Mouse (Mus musculus) hindbrain, postnatal 0 days (tissue): ENCODE measurements around the gene Paqr6. TPM values are rescaled to one million over a fixed set of nuclear protein-coding genes. Genes with fewer than 3 reads are reported as not detected.
A peak's percentile ranks its signal among the peaks of the same experiment; 100 is the strongest.

Source experiments
- ATAC-seq: fragments of 200-750 bp; cut with Nextera tagmentation; 2 replicates; pipeline ENCODE4 v1.8.0; 2017; ENCODE audit warnings: mild to moderate bottlenecking, moderate TSS enrichment, moderate library complexity
- DNase-seq: peaks from one replicate; pipeline ENCODE4 v3.0.0-alpha.2; 2015; ENCODE audit warnings: low spot score
- H3K27ac ChIP-seq: fragments of 300-500 bp; sonication (generic); 2 replicates; pipeline ENCODE4 v1.5.1; 2014; ENCODE audit warnings: mild to moderate bottlenecking
- H3K27me3 ChIP-seq: fragments of 300-500 bp; sonication (generic); 2 replicates; pipeline ENCODE4 v1.6.1; 2014; ENCODE audit warnings: low read length, mixed read lengths; ENCODE audit not compliant: insufficient read depth
- H3K36me3 ChIP-seq: fragments of 300-500 bp; sonication (generic); 2 replicates; pipeline ENCODE4 v1.6.1; 2014; ENCODE audit warnings: low read length, mixed read lengths; ENCODE audit not compliant: insufficient read depth
- H3K4me1 ChIP-seq: fragments of 300-500 bp; sonication (generic); 2 replicates; pipeline ENCODE4 v1.6.1; 2014; ENCODE audit warnings: antibody characterized with exemption, low read length, mixed read lengths; ENCODE audit not compliant: insufficient read depth
- H3K4me2 ChIP-seq: fragments of 300-500 bp; sonication (generic); 2 replicates; pipeline ENCODE4 v1.6.1; 2014; ENCODE audit warnings: low read depth, mild to moderate bottlenecking, low read length, moderate library complexity, mixed read lengths
- H3K4me3 ChIP-seq: fragments of 300-500 bp; sonication (generic); 2 replicates; pipeline ENCODE4 v1.5.1; 2014; ENCODE audit warnings: low read length
- H3K9ac ChIP-seq: fragments of 300-500 bp; sonication (generic); replicated peaks from 2 replicates; pipeline ENCODE4 v1.6.1; 2014; ENCODE audit warnings: mild to moderate bottlenecking, low read length, moderate library complexity, mixed read lengths
- H3K9me3 ChIP-seq: fragments of 300-500 bp; sonication (generic); 2 replicates; pipeline ENCODE4 v1.6.1; 2016; ENCODE audit warnings: low read length, mixed read lengths
- CTCF ChIP-seq: IDR thresholded peaks from 2 replicates; pipeline ENCODE4 v1.5.1; 2016; ENCODE audit warnings: antibody characterized with exemption, control low read depth, low read depth
- WGBS: fragments of 180-500 bp; shearing (Covaris S2); extraction: QIAGEN DNeasy Blood & Tissue Kit; methylation state at CpG from one replicate; pipeline ENCODE4 v1.1.7; 2014; 5-methylcytosine and 5-hydroxymethylcytosine counted together
- polyA plus RNA-seq: library from polyadenylated mRNA; unstranded; fragments of >200 nt; fragmentation: Nextera tagmentation; extraction: Ambion mirVana; gene quantifications from 2 replicates; pipeline ENCODE4 v1.2.1, GENCODE M21; 2015
- total RNA-seq: library from RNA; depleted of rRNA; stranded (reverse); fragments of >200 nt; gene quantifications from 2 replicates; pipeline ENCODE4 v1.2.3, GENCODE M21; 2014

Gene Paqr6
- total and polyA plus RNA-seq, 2 experiments from 2014 or later, result 8.6 to 10.1 TPM

DNA sequence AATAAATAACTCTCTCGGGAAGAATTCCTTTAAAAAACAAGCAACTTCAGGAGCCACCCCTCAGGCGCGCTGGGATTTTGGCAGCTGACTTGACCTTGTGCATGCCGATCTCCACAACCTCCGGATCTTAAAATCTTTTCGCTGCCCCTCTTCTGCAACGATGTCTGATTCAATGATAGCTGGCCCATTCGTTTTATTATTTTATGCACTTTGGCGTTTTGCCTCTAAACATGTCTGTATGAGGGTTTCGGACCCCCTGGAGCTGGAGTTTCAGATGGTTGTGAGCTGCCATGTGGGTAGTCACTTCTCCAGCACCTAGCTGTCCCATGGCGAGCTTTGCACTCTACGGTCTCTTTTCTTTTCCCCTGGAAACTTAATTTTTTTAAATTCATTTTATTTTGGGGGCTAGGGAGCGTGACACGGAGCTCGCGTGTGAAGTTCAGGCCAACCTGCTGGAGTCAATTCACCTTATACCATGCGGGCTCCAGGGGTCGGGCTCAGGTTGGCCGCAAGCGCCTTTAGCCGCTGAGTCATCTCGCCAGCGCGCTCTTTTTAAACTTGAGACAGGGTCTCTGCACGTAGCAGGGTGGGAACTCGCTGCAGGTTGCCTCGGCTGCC, 28.8 kb upstream of the Paqr6 start:
- H3K4me3 ChIP-seq, result peak overlapping the region; percentile 81
- H3K36me3 ChIP-seq, result no peaks in the 10 kb centered on the region
- no peaks in the 10 kb centered on the region for H3K9me3 ChIP-seq
- H3K27me3 ChIP-seq, result no peaks in the 10 kb centered on the region
- peak overlapping the region; percentile 85 for H3K9ac ChIP-seq
- H3K27ac ChIP-seq, result peak overlapping the region; percentile 92
- WGBS, result 1% methylated on average over 27 of the region's 27 CpGs
- DNase-seq (no peak), ATAC-seq (peak; percentile 69)
- 0 out of 2 replicates have a peak, but pooled peaks have one; percentile 10 for TF ChIP-seq CTCF
- H3K4me1 ChIP-seq, result peaks cover 10% of the 10 kb centered on the region; the same call in 1 of the 2 replicates
- H3K4me2 ChIP-seq, result peak overlapping the region; percentile 77

DNA sequence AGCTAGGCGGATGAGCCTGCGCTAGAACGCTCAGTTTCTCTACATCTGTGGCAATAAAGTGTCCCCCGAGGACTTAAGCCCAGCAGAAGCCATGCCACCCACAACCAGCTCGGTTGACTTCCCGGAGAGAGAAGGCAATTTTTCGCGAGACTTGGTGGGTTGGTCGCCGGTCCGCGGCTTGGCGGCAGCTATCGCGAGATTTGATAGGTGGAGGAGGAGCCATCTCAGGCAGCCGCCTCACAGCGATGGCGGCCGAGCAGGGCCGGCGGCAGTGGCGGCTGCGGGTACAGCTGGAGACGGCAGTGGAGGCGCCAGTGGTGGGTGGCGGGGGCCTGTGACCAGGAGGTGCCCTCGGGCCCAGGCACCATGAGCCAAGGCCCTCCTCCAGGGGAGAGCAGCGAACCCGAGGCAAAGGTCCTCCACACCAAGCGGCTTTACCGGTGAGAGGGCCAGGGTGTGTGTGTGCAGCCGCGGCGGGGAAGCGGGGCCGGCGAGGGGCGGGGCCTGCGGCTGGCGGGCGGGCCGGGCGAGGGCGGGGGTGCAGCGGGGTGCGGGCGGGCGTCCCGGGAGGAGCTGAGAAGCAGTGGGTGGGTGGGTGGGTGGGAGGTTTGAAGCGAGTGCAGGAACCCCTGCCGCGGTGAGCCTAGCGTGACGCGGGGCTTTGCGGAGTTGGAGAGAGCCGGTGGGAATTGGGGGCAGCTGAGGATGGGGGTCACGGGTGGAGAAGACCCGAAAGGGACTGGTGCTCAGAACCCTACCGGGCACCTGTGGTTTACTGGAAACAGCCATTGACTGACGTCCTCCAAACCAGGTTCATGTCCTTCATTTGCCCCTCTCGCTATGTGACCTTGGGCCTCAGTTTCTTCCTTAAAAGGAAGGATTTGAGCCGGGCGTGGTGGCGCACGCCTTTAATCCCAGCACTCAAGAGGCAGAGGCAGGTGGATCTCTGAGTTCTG, 28.0 kb upstream of the Paqr6 start, which contains the start of the genes Tmem79 and Smg5:
Tmem79 (minus strand) TSS at position 91 of the 956 bp plus-strand sequence.
Smg5 (plus strand) TSS at position 203 of the 956 bp plus-strand sequence.
- Histone ChIP-seq H3K36me3 (no peaks in the 10 kb centered on the region), H3K9ac (peak within 1 kb of the TSS; percentile 85), H3K4me1 (peaks cover 10% of the 10 kb centered on the region; the same call in 1 of the 2 replicates), H3K9me3 (no peaks in the 10 kb centered on the region), H3K4me3 (peak within 1 kb of the TSS; percentile 81), H3K4me2 (peak within 1 kb of the TSS; percentile 77), H3K27me3 (no peaks in the 10 kb centered on the region), H3K27ac (peak within 1 kb of the TSS; percentile 92)
- ATAC-seq (peak; percentile 97), DNase-seq (peak; percentile 97)
- 1% methylated on average over 56 of the region's 66 CpGs for WGBS
- no peak for TF ChIP-seq CTCF

DNA sequence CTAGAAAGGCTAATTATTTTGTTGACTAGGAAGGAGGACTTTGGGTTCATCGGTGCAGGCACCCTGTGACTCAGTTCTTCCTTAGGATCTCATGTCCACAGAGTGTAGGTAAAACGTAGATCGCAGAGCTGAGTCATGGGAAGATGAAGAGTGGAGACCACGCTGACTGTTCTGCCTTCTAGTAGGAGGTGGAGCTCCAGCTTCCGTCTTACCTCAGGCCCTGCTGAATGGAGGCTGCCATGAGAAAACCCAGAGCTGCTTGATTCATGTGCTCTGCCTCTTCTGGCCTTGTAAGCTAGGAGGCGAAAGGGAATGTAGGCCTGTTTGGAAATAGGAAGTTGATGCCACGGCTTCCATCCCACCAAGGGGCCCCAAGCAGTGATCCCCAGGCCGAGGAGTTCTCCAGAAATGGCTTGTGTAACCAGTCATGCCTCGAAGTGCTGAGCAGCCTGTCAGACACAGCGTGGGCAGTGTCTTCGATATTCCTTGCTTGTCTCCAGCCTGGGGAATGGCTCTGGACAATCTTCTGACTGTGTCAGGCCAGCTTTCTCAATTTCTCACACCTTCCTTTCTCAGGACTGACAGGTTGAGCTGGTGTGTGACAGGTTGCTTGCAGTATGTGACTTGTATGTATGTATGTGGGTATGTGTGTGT, 26.9 kb upstream of the Paqr6 start:
- peaks cover 10% of the 10 kb centered on the region; the same call in 1 of the 2 replicates for H3K4me1 ChIP-seq
- no peaks in the 10 kb centered on the region for H3K9me3 ChIP-seq
- H3K27me3 ChIP-seq, result no peaks in the 10 kb centered on the region
- WGBS, result 80% methylated on average over 11 of the region's 11 CpGs
- DNase-seq, result no peak
- H3K36me3 ChIP-seq, result peaks cover 9% of the 10 kb centered on the region; the same call in 1 of the 2 replicates
- peak overlapping the region; percentile 81; the same call in 1 of the 2 replicates for H3K4me3 ChIP-seq
- H3K27ac ChIP-seq, result no peak overlapping the region
- H3K4me2 ChIP-seq, result peak overlapping the region; percentile 77
- no peak for TF ChIP-seq CTCF
- 0 out of 2 replicates have a peak overlapping the region, but pooled peaks have one; percentile 17 for H3K9ac ChIP-seq
- no peak for ATAC-seq

DNA sequence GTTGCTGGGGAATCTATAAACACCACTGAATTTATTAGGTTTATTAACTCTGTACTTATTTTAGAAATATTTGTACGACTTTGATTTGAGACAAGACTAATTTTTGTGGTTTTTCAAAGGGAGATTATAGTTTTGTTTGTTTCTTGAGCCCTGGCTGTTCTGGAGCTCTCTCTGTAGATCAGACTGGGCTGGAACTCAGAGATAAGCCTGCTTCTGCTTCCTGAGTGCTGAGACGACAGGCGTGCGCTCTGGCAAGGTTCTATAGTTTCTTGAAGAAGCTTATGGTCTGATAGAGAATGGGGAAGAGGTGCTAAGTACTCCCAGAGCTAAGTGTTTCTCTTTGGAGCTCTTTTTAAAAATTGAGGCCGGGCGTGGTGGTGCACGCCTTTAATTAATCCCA, 26.1 kb upstream of the Paqr6 start:
- Histone ChIP-seq H3K27me3 (no peaks in the 10 kb centered on the region), H3K4me3 (no peak overlapping the region), H3K36me3 (peaks cover 18% of the 10 kb centered on the region), H3K4me2 (no peak overlapping the region), H3K9me3 (no peaks in the 10 kb centered on the region), H3K9ac (no peak overlapping the region), H3K4me1 (peaks cover 10% of the 10 kb centered on the region; the same call in 1 of the 2 replicates), H3K27ac (no peak overlapping the region)
- TF ChIP-seq CTCF, result no peak
- DNase-seq (no peak), ATAC-seq (no peak)
- WGBS, result 93% methylated on average over 7 of the region's 7 CpGs

- Histone ChIP-seq H3K9me3 (no peaks in the 10 kb centered on the region), H3K4me2 (no peak overlapping the region), H3K4me3 (no peak overlapping the region), H3K9ac (no peak overlapping the region), H3K36me3 (peaks cover 24% of the 10 kb centered on the region), H3K27me3 (no peaks in the 10 kb centered on the region), H3K4me1 (peaks cover 10% of the 10 kb centered on the region; the same call in 1 of the 2 replicates), H3K27ac (no peak overlapping the region)
- 73% methylated on average over 3 of the region's 3 CpGs for WGBS
- ATAC-seq, result no peak
- DNase-seq, result no peak
- no peak for TF ChIP-seq CTCF
Observed at GRCm38 (mm10) chr3:88339006-88339405, 25.4 kb upstream of the Paqr6 start.

DNA sequence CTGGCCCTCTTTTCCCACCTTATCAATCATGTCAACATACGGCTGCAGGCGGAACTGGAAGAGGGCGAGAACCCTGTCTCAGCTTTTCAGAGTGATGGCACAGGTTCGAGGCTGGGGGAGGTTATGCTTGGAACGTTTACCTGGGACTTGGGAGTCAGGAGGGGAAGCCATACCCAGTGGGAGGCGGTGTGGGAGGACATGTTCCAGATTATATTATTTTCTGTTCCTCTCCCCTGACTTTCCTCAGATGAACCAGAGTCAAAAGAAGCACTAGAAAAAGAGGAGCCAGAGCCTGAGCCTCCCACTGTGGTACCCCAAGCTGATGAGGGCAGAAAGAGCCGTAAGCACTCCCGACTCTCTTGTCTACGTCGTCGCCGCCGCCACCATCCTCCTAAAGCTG, 13.7 kb upstream of the Paqr6 start:
- Histone ChIP-seq H3K9me3 (no peaks in the 10 kb centered on the region), H3K4me1 (no peaks in the 10 kb centered on the region), H3K4me2 (no peak overlapping the region), H3K4me3 (no peak overlapping the region), H3K9ac (no peak overlapping the region), H3K27ac (no peak overlapping the region), H3K36me3 (peaks cover 98% of the 10 kb centered on the region), H3K27me3 (no peaks in the 10 kb centered on the region)
- ATAC-seq (no peak), DNase-seq (no peak)
- 95% methylated on average over 13 of the region's 13 CpGs for WGBS
- TF ChIP-seq CTCF, result no peak
